Mouse (Mus musculus) bone marrow macrophage, adult 2 months (primary cell): ENCODE data around the gene Fermt1.

ENCODE experiments used
- CTCF ChIP-seq: IDR thresholded peaks from 2 replicates; pipeline ENCODE4 v1.5.1; 2012; ENCODE audit warnings: low read depth, mild to moderate bottlenecking, low read length, moderate library complexity
- POLR2A ChIP-seq: IDR thresholded peaks from 2 replicates; pipeline ENCODE4 v1.6.1; 2012; ENCODE audit warnings: mild to moderate bottlenecking, low read depth, low read length, borderline replicate concordance

GRCm38 (mm10) chr2:132989778-132990564, 44.3 kb upstream of the Fermt1 start:
- TF ChIP-seq CTCF (no peak), POLR2A (no peak)
